Mouse (Mus musculus) MEL (cell line): ENCODE results near the gene S100a6. TPM values are rescaled to one million over a fixed set of nuclear protein-coding genes. Genes with fewer than 3 reads are reported as not detected.

Source experiments
- DNase-seq: peaks from one replicate; pipeline ENCODE4 v3.0.0; 2011; ENCODE audit warnings: low read depth, low spot score
- H3K27ac ChIP-seq: 2 replicates; pipeline ENCODE4 v1.5.1; 2012; ENCODE audit warnings: low read depth, mild to moderate bottlenecking, control low read depth, low read length, moderate library complexity; ENCODE audit not compliant: control insufficient read depth
- H3K27me3 ChIP-seq, 2 experiments: fragments of 150-350 bp in 1 of 2; sonication (generic) in 1 of 2; 2 replicates each; pipeline ENCODE4 v1.6.1; 2012; ENCODE audit warnings: low read length in 2 of 2, mild to moderate bottlenecking in 2 of 2, improper control_type of control experiment in 1 of 2, moderate library complexity in 1 of 2; ENCODE audit not compliant: insufficient read depth in 2 of 2, control insufficient read depth in 1 of 2
- H3K36me3 ChIP-seq, 2 experiments: 2 replicates each; pipeline ENCODE4 v1.6.1; 2012 to 2014; ENCODE audit warnings: low read length in 2 of 2, improper control_type of control experiment in 1 of 2, inconsistent platforms in 1 of 2, mild to moderate bottlenecking in 1 of 2; ENCODE audit not compliant: insufficient read depth in 2 of 2, control insufficient read depth in 1 of 2
- H3K4me1 ChIP-seq, 2 experiments: fragments of 150-350 bp in 1 of 2; sonication (generic) in 1 of 2; 2 replicates each; pipeline ENCODE4 v1.6.1; 2012; ENCODE audit warnings: low read length in 2 of 2, improper control_type of control experiment in 1 of 2, mild to moderate bottlenecking in 1 of 2; ENCODE audit not compliant: insufficient read depth in 2 of 2, control insufficient read depth in 1 of 2
- H3K4me3 ChIP-seq, 2 experiments: fragments of 150-350 bp in 1 of 2; sonication (generic) in 1 of 2; 2 replicates each; pipeline ENCODE4 v1.5.1; 2012; ENCODE audit warnings: low read depth in 2 of 2, low read length in 2 of 2, mild to moderate bottlenecking in 2 of 2, moderate library complexity in 2 of 2, control low read depth in 1 of 2, improper control_type of control experiment in 1 of 2; ENCODE audit not compliant: control insufficient read depth in 1 of 2, insufficient read depth in 1 of 2
- H3K79me2 ChIP-seq: 2 replicates; pipeline ENCODE4 v1.6.1; 2012; ENCODE audit warnings: mild to moderate bottlenecking, low read length, moderate library complexity; ENCODE audit not compliant: control insufficient read depth, poor library complexity, insufficient read depth
- H3K9ac ChIP-seq: 2 replicates; pipeline ENCODE4 v1.6.1; 2012; ENCODE audit warnings: low read depth, mild to moderate bottlenecking, control low read depth, low read length, moderate library complexity; ENCODE audit not compliant: control insufficient read depth, poor library complexity, severe bottlenecking
- H3K9me3 ChIP-seq: fragments of 150-350 bp; sonication (generic); replicated peaks from 2 replicates; pipeline ENCODE4 v1.6.1; 2012; ENCODE audit warnings: mild to moderate bottlenecking, low read length, improper control_type of control experiment, moderate library complexity; ENCODE audit not compliant: insufficient read depth
- BHLHE40 ChIP-seq: IDR thresholded peaks from 2 replicates; pipeline ENCODE4 v1.6.1; 2012; ENCODE audit warnings: low read depth, mild to moderate bottlenecking, inconsistent platforms, low read length, improper control_type of control experiment, borderline replicate concordance
- E2F4 ChIP-seq: IDR thresholded peaks from 2 replicates; pipeline ENCODE4 v1.6.1; 2011; ENCODE audit warnings: low read depth, low read length, improper control_type of control experiment, borderline replicate concordance
- ETS1 ChIP-seq: IDR thresholded peaks from 2 replicates; pipeline ENCODE4 v1.6.1; 2012; ENCODE audit warnings: low read depth, mild to moderate bottlenecking, inconsistent platforms, low read length, improper control_type of control experiment, moderate library complexity
- GABPA ChIP-seq: IDR thresholded peaks from 2 replicates; pipeline ENCODE4 v1.6.1; 2012; ENCODE audit warnings: low read depth, mild to moderate bottlenecking, inconsistent platforms, low read length, improper control_type of control experiment, moderate library complexity
- JUND ChIP-seq: IDR thresholded peaks from 2 replicates; pipeline ENCODE4 v1.6.1; 2011; ENCODE audit warnings: low read depth, mild to moderate bottlenecking, improper control_type of control experiment, low read length
- MAZ ChIP-seq: IDR thresholded peaks from 2 replicates; pipeline ENCODE4 v1.6.1; 2012; ENCODE audit warnings: low read depth, mild to moderate bottlenecking, inconsistent platforms, low read length, improper control_type of control experiment
- MYC ChIP-seq: IDR thresholded peaks from 2 replicates; pipeline ENCODE4 v1.6.1; 2011; ENCODE audit warnings: low read depth, mild to moderate bottlenecking, low read length, improper control_type of control experiment, moderate library complexity
- RAD21 ChIP-seq: IDR thresholded peaks from 2 replicates; pipeline ENCODE4 v1.6.1; 2011; ENCODE audit warnings: mild to moderate bottlenecking, low read depth, low read length, improper control_type of control experiment
- RCOR1 ChIP-seq: IDR thresholded peaks from 2 replicates; pipeline ENCODE4 v1.6.1; 2012; ENCODE audit warnings: low read depth, mild to moderate bottlenecking, inconsistent platforms, low read length, improper control_type of control experiment
- SMC3 ChIP-seq: IDR thresholded peaks from 2 replicates; pipeline ENCODE4 v1.6.1; 2011; ENCODE audit warnings: low read depth, low read length, improper control_type of control experiment
- TCF12 ChIP-seq: IDR thresholded peaks from 2 replicates; pipeline ENCODE4 v1.6.1; 2014; ENCODE audit warnings: low read depth, mild to moderate bottlenecking, inconsistent platforms, low read length, improper control_type of control experiment, moderate library complexity
- USF1 ChIP-seq: IDR thresholded peaks from 2 replicates; pipeline ENCODE4 v1.6.1; 2014; ENCODE audit warnings: low read depth, mild to moderate bottlenecking, inconsistent platforms, low read length, improper control_type of control experiment, moderate library complexity
- USF2 ChIP-seq, 2 experiments: IDR thresholded peaks; 2 replicates each; pipeline ENCODE4 v1.6.1; 2011 to 2012; ENCODE audit warnings: improper control_type of control experiment in 2 of 2, low read length in 2 of 2, borderline replicate concordance in 1 of 2, inconsistent platforms in 1 of 2, low read depth in 1 of 2, mild to moderate bottlenecking in 1 of 2; ENCODE audit not compliant: insufficient read depth in 1 of 2
- ZC3H11A ChIP-seq: IDR thresholded peaks from 2 replicates; pipeline ENCODE4 v1.6.1; 2012; ENCODE audit warnings: low read depth, mild to moderate bottlenecking, inconsistent platforms, low read length, improper control_type of control experiment
- ZKSCAN1 ChIP-seq: IDR thresholded peaks from 2 replicates; pipeline ENCODE4 v1.6.1; 2012; ENCODE audit warnings: low read depth, mild to moderate bottlenecking, inconsistent platforms, low read length, improper control_type of control experiment, moderate library complexity
- polyA plus RNA-seq, 2 experiments: library from polyadenylated mRNA; stranded (reverse) in 1 of 2; unstranded in 1 of 2; fragments of >175 nt in 1 of 2; fragments of >200 nt in 1 of 2; gene quantifications; 2 replicates each; pipeline versions ENCODE4 v1.2.1 to v1.2.4; 2012; ENCODE audit warnings: low replicate concordance in 2 of 2, low read depth in 1 of 2; ENCODE audit not compliant: insufficient read length in 2 of 2, insufficient read depth in 1 of 2, missing spikeins in 1 of 2
- total RNA-seq: library from RNA; depleted of rRNA; stranded (reverse); fragments of 300-350 nt; gene quantifications from 2 replicates; pipeline ENCODE4 v1.2.3, GENCODE M21; 2012

S100a6 gene
- total and polyA plus RNA-seq, 3 experiments = 0.85 to 4.7 TPM; not detected in 1

- Histone ChIP-seq H3K27ac (no peak overlapping the region), H3K36me3 (no peaks in the 10 kb centered on the region), H3K9ac (no peak overlapping the region), H3K4me1 (no peaks in the 10 kb centered on the region), H3K27me3 (peaks cover 0 to 1% of the 10 kb centered on the region in 2 experiments; a peak in 1 of 4 replicates), H3K9me3 (no peaks in the 10 kb centered on the region; the same call in 1 of the 2 replicates), H3K4me3 (no peak overlapping the region), H3K79me2 (no peaks in the 10 kb centered on the region)
- TF ChIP-seq BHLHE40 (no peak), JUND (no peak), ZC3H11A (no peak), ZKSCAN1 (no peak), TCF12 (no peak), SMC3 (no peak), E2F4 (no peak), RCOR1 (no peak), ETS1 (no peak), USF1 (no peak), USF2 (IDR thresholded peaks at IDR 0.05; ENCODE audit: borderline replicate concordance in 1 of 2, insufficient read depth in 1 of 2, low read depth in 1 of 2, low read length in 2 of 2) (no peak), MAZ (no peak), RAD21 (no peak), MYC (no peak)
- DNase-seq = no peak
Measured at GRCm38 (mm10) chr3:90596810-90597209, 15.9 kb upstream of the S100a6 start.

GRCm38 (mm10) chr3:90597736-90598135 lies 14.9 kb upstream of the S100a6 start:
- no peak overlapping the region for H3K9ac ChIP-seq
- peaks cover 0 to 1% of the 10 kb centered on the region in 2 experiments; a peak in 1 of 4 replicates for H3K27me3 ChIP-seq
- H3K9me3 ChIP-seq = no peaks in the 10 kb centered on the region; the same call in 1 of the 2 replicates
- H3K4me3 ChIP-seq = no peak overlapping the region
- no peaks in the 10 kb centered on the region for H3K36me3 ChIP-seq
- TF ChIP-seq SMC3 (no peak), MYC (no peak), USF2 (IDR thresholded peaks at IDR 0.05; ENCODE audit: borderline replicate concordance in 1 of 2, insufficient read depth in 1 of 2, low read depth in 1 of 2, low read length in 2 of 2) (no peak), MAZ (no peak)
- TF ChIP-seq, all 39 proteins: peak for 0
- Histone ChIP-seq H3K27ac (no peak overlapping the region), H3K79me2 (no peaks in the 10 kb centered on the region), H3K4me1 (no peaks in the 10 kb centered on the region)
- DNase-seq = no peak

GRCm38 (mm10) chr3:90598212-90598611 lies 14.5 kb upstream of the S100a6 start:
- no peaks in the 10 kb centered on the region; the same call in 1 of the 2 replicates for H3K9me3 ChIP-seq
- TF ChIP-seq GABPA = no peak
- TF ChIP-seq USF1 = peak; percentile 77
- peaks cover 0 to 3% of the 10 kb centered on the region in 2 experiments; a peak in 2 of 4 replicates for H3K4me1 ChIP-seq
- no peak overlapping the region for H3K27ac ChIP-seq
- peaks cover 0 to 1% of the 10 kb centered on the region in 2 experiments; a peak in 1 of 4 replicates for H3K27me3 ChIP-seq
- no peak overlapping the region for H3K9ac ChIP-seq
- no peak overlapping the region for H3K4me3 ChIP-seq
- no peaks in the 10 kb centered on the region for H3K79me2 ChIP-seq
- no peak for DNase-seq
- no peaks in the 10 kb centered on the region for H3K36me3 ChIP-seq
